Mouse (Mus musculus) heart, adult 9 months (tissue): ENCODE results near the gene Tpgs1.

Source experiments
- DNase-seq, 2 experiments: peaks; one replicate each; pipeline ENCODE4 v3.0.0; 2022; ENCODE audit warnings: low spot score in 2 of 2

The Tpgs1 gene

DNA sequence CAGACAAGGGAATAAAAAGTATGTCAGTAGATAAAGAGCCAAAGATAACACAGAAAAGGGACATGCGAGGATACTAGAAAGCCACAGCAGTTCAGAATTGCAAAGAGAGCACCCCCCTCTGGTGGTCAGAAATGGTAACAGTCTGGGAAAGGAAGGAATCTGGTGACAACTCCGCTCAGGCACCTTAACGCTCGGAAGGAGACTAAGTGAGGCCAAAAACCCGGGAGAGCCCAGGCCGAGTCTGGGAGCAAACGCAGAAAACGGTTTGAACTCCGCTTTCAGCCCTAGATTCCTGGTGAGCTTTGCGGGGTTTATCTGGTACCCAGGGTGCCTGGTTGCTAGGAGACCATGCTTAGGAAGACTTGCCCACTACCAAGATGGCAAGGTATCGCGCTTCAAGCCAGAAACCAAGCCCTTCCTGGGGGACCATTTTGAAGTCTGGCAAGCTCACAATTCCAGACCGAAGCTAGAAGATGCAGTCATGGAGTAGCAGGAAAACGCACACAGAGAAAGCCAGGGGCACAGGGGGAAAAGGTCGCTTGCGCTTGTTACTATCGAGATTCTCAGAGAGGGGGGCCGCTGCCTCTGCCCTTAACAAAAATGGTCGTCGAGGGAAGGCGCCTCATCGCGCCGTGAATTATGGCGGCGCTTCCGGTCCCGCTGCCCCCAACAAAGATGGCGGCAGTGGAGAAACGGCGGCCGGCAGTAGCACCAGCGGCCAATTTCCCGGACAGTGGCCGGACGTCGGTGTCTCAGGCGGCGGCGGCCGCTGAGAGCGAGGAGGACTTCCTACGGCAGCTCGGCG, at the start of gene Tpgs1:
Tpgs1 (plus strand) TSS at position 599 of the 805 bp plus-strand sequence.
- peak; percentile 90 to 94 for DNase-seq

DNA sequence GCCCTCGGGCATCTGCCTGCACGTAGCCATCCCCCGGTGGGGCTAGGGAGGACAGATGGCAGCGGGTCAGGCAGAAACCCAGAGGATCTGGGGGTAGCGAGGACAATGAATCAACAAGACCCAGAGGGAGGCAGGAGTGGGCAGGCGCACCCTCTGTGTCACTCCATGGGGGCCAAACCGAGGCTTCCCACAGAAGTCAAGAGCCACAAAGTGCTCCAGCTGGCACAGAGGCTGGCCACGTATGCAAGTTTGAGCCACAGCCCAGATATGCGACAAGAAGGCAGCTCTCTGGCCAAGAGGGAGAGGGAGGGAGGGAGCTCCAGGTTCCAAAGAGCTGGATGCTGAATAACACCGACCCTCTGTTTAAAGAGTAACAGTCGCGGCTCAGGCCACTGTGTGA, 45.2 kb upstream of the Tpgs1 start:
- peak; percentile 33 to 48 for DNase-seq

DNA sequence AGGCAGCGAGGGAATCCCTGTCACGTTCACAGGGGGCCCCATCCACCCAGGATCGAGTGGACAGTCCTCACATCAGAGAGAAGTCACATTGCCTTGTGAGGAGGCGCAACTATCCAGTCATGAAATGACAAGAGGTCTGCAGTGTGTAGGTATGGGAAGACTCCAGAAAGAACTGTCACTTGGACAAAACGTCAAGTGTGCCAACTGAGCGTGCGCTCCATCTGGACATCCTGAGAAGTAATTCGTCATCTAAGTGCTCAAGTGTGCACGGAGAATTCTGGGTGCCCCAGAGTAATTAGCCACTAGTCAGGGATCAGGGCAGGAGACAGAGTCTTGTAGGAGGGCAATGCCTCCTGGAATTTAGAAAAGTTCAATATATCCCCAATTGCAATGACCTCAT, 43.8 kb upstream of the Tpgs1 start:
- DNase-seq: no peak

DNA sequence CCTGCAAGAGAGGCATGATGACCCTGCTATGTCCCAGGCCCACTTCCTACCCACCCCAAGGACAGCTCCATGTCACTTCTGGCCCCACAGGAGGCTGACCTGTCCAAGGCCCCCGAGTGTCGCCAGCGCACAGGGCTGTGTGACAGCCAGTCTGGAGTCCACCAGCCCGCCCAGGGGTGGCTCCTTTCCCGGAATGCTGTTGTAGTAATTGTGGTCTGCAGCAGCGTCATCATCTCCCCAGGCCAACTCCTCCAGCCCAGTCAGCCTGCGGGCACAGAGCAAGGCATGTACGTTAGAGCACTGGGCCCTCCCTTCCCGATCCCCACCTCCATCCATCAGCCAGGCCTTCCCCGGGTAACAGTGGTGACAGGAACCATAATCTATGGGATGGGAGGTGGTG, 43.0 kb upstream of the Tpgs1 start:
- no peak for DNase-seq

DNA sequence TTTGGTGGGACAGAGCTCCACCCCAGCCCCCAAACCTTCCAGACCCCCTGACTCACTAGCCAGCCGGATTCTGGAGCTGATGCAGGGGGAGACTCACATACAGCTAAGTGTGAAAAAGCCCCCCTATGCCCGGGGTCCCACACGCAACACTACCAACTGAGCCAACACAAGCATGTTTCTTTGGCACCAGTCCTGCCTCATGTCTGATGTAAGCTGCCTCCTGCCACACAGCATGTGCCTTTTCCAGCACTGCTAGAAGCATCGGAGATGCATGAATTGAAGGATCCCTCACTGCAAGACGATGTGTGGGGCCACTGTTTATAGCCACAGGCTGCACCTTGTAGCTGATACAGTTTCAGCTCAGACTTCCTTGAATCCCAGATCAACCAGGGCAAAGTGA, 40.8 kb upstream of the Tpgs1 start:
- DNase-seq: no peak

DNA sequence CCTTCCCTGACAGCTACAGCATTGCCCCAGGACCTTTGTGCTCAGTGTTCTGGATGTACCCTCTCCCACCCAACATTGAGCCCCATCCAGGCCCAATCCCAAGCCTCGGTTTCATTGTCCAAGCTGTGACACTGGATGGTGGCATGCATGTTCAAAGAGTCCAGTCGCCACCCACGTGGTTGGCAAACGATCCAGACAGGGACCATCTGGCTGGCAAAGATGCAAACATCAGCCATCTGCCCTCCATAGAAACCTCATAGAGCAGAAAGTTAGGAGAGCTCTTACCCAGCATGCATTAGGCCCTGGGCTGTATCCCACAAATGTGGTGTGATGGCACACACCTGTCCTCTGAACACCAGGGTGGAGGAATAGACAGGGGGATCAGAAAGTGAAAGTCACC, 37.7 kb upstream of the Tpgs1 start:
- no peak for DNase-seq

DNA sequence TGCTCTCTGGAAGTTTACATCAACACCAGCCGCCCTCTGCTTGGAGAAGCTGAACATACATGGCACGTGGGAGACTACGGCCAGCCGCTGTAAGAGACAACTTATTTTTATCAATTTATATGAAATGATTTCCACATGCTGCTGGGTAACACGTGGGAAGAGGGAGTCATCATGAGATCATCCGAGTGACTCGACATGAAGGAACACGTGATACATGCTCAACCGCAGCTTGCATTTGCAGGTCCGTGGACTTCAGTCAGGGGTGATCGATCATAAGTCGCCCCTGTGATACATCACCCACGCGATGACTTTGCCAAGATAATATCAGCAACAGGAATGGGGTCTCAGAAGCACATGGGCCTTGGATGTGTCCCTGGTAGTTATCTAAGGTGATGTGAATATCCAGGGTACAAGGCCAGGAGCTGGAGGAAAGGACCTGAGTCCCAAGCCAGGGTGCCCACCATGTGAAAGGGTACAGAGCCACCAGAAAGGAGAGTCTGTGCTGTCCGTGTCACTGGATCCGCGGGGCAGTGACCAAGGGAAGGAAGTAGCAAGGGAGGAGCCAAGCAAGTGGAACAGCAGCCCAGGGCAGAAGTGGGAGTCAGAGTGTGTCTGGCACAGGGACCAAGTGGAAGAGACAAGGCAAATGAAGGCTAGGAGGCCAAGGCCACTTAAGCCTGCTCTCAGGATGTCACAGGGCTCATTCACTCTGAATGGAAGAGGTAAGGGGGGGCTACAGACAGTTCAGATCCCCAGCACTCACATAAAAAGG, 36.0 kb upstream of the Tpgs1 start:
- DNase-seq: no peak

DNA sequence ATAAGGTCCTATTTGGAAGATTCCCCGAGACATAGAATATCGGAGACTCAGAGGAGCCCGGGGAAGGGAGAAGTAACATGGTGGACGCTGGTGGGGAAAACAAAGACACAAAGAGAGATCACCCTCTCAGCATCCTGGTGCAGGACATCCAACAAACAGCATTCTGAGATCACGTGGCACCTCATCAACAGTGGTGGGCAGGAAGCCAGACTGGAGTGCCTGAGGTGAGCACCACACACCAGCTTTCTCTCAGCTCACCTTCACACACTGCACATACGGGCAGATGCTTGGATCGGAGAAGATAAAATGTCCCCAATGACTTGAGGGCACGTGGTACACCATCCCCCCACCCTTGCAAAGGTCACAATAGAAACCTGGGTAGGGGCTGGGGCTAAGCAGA, 32.9 kb upstream of the Tpgs1 start:
- no peak for DNase-seq

DNA sequence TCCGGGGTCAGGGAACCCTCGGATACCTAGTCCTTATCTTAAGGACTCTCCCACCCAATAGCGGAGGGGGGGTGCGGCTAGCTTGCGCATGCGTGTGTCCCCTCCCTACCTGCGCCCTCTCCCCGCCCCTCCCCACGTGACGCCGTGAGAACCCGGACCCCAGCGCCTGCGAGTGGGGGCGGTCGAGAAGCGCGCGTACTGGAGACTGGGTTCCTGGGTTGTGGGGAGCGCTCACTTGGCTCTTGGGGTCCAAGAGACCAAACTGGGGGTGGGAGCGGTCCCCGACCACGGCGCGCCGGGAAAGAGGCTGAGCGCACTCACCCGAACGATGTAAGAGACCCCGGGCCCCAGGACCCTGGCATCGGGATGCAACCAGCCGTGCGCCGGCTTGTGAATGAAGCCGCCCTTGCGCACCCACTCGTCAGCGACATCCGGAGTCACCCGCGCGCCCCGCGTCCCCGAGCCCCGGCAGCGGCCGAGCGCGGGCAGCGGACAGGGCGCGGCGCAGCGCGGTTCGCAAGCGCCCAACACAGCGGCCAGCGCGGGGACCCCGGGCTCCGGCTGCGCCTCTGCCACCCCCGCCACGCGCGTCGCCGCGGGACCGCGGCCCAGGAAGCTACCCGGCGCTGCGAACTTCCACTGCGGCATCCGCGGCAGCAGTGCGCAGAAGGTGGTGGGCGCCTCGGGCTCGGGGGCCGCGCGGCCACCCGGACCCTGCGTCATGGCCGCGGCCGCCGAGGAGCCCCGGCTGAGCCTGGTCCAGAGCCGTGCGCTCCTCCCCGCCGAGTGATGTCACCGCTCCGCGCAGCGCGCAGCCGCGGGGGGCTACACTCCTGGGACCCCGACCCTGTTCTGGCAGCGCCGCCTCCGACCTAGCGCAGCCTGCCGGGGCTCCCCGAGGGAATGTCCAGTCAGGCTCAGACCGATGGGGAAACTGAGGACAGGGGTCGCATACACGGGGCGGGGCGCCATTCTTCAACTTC, 31.8 kb upstream of the Tpgs1 start, which contains the start of gene Shc2:
Shc2 (minus strand) TSS at position 791 of the 983 bp plus-strand sequence.
- DNase-seq: peak; percentile 19 to 23

DNA sequence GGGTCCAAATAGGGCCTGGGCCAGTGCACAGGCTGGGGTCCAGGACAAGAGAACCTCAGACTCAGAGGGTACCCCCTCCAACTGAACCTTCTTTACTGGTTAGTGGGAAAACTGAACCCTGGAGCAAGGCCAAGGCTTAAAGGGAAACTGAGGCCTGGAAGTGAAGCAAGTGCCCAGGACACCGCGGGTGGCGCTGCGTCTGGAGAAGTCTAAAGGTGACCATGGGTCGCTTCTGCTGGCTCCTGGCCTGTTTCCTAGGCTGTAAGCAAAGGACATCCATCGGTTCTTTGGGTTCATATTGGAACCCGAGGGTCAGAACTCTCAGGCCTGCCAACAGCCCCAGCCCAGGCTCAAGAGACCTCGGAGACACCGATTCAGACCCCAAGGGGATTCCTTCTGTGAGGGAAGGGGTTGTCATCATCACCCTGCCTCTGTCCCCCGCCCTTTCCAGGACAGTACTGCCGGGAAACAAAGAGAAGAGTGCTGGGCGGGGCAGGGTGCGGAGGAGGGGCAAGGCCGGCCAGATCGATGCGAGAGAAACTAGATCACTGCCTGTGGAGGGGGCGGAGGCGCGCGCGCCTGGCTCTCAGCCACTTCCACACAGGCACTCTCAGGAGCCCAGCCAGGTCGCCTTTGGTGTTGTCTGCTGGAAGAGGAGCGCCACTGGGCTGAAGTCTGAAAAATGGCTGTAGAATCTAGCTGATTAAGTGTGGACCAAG, 30.5 kb upstream of the Tpgs1 start:
- DNase-seq: peak; percentile 33 to 43

DNA sequence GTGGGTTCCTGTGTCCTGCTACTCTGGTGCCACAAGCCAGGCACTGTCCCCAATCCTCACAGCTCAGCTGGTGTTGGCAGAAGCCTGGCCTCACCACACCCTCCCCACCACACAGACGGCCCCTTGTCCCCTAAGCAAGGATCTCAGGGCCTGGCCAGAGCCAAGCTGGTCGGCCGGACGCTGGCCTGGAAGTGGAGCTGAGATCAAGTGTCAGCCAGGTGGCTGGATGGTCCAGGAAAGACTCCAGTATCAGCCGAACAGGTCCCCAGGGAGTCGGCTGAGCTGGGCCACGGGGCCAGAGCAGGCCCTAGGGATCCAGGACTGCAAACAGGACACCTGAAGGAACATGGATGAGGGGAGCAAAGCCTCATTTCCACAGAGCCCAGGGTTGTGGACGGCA, 23.5 kb upstream of the Tpgs1 start, which contains the start of gene Odf3l2:
Odf3l2 (minus strand) TSS at position 28 of the 400 bp plus-strand sequence.
- DNase-seq: no peak

DNA sequence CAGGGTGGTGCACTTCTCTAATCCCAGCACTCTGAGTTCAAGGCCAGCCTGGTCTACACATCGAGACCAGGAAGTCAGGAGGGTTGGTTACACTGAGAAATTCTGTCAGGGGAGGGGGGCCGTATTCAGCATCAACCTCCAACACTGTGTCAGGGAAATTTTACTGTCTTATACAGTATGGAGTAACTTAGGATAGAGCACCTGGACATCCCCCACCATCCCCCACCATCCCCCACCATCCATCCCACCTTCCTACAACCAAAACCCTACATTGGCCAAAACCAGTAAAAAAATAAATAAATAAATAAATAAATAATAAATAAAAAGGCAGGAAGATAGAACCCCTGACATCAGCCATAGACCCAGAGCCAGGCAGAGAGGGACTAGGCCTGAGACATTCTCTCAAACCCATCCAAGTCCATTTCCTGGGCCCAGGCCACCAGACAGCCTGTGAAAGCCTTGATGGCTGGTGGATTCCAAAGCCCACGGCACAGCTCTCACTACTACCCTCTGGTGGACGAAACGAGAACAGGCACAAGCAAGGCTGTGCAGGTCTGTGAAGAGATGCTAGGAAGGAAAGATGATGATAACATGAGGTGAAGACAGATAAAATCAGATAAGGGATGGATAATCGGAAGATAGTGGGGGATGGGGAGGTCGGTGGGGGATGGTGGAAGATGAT, 20.0 kb upstream of the Tpgs1 start:
- peak in 1 of 2 experiments; percentile 44 for DNase-seq

DNA sequence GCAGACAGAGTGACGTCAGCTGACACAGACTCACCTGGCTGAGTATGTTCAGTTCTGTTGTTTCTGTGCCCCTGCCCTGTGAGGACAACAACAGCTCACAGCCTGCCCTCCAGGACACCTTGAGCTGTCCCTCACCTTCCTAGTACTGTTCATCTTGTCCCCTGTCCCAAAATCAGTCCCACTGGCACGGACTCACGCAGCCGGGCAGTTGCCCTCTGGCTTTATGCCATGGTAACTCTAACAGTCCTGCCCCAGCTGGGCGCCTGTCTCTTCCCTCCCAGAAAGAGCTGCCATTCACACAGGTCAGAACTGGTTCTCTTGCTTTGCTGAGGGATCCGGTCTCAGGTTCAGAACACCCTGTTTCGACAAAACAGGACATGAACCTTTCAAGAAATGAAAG, 16.4 kb upstream of the Tpgs1 start:
- DNase-seq: no peak

DNA sequence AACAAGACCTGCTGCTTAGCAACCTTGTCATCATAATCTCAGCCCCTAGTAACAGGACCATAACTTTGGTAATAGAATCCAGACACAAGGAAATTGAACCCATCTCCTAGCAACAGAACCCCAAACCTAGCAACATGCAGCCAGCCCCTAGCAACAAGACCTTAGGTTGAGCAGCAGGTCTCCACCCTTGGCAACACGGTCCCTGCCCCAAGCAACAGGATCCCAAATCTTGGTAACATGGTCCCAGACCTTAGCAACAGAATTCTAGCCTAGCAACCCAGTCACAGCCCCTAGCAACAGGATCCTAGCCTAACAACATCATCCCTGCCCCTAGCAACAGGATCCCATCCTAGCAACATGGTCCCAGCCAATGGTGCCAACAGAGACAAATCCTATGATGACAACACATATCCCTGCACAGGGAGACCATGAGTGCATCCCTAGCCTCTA, 14.2 kb upstream of the Tpgs1 start:
- no peak for DNase-seq

DNA sequence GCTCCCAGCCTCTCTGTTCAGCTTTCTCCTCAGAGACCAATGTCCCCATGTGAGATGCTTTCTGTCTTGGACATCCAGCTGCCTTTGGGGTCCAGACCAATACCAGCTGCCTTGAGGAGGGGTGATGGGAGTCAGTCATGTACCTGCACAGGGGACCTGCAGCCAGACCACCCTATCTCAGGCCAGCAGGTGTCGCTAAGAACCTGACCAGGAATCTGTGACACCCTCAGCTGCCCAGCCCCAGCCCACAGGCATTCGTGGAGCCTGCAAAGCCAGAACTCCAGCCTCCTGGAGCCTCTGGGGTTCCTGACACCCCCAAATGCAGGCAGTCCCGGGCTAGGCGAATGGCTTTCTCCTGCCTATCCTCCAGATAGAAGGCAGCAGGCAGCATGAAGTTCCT, 10.3 kb upstream of the Tpgs1 start:
- no peak for DNase-seq

DNA sequence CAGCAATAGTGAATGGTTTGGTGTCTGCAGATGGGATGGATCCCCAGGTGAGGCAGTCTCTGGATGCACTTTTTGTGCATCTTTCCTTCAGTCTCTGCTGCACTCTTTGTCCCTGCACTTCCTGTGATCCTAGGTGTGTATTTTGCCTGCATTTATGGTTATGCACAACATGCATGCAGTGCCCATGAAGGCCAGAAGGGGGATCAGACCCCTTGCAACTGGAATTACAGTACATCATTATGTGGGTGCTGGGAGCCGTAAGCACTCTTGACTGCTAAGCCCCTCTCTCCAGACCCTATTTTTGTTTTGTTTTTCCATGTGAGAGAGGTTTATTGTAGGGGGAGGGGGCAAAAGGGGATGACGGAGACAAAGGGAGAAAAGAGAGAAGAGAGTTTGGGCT, 8.9 kb upstream of the Tpgs1 start:
- no peak for DNase-seq

DNA sequence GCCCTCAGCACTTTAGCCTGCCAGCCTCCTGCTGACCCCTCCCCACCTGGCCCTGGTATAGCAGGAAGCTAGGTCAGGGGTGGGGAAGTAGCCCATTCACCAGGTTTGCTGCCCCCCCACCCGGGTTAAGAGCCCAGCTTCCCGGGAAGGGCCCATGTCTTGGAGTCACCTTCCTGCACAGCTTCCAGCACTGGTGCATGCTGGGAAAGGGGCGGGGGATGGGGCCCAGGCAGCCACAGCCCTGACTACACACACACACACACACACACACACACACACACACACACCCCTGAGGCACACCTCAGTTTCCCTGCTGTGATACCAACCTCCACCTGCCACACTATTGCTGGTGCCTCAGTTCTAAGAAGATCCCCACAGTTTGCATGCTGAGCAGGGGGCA, 7.3 kb upstream of the Tpgs1 start:
- no peak for DNase-seq

DNA sequence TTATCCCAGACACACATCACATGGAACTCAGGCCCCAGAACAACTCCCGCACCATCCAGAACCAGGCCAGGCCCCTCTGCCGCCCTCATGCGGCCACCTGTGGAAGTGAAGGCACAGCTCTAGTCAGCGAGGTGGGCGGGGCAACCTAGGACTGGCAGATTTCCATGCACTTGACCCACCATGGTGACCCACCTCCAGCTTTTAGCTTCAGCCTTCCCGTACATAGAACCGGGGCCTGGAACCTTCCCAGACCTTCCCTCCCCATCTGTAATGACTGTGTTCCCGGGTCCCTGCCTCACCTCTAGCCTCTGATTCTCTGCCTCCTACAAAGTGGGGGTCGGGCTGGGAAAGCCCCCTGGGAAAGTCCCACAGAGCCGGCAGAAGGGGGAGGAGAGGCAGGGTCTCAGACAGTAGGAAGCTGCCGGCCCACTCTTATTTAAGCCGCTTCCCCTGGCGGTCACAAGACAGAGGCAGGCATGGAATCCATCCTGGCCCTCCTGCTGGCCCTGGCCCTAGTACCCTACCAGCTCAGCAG, 5.0 kb upstream of the Tpgs1 start, which contains the start of gene Madcam1:
Madcam1 (plus strand) TSS at position 429 of the 535 bp plus-strand sequence.
- DNase-seq: no peak

DNA sequence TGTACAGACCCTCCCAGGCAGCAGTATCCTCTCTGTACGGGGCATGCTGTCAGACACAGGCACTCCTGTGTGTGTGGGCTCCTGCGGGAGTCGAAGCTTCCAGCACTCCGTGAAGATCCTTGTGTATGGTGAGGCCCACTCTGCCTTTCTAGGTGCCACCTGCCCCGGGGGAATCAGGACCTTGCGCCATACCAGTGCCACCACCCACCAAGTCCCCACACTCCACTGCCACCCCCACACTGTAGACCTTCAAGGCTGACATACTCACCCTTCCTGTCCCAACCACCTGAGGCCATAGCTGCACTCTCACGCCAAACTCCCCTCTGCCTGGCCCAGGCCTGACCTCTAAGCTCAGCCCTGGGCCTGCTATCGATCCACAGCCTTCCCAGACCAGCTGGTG, 4.1 kb upstream of the Tpgs1 start:
- DNase-seq: no peak

DNA sequence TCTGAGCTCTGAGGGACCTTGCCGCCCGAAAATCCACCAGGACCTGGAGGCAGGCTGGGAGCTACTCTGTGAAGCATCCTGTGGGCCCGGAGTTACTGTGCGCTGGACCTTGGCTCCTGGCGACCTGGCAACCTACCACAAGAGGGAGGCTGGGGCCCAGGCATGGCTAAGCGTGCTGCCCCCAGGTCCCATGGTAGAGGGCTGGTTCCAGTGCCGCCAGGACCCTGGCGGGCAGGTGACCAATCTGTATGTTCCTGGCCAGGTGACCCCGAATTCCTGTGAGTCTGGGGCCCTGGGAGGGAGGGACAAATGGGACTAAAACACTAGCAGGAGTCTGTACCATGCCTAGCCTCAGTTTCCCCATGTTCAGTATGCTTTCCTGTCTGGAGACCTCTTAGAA, 2.7 kb upstream of the Tpgs1 start:
- DNase-seq: no peak
